Mouse (Mus musculus): ENCODE measurements at regions not wholly inside any gene's neighbourhood (a gene's known extent, or its start where the extent isn't known, plus 50 kb on each side); places are given as distances from the start of the nearest gene placed in this dataset.

DNA sequence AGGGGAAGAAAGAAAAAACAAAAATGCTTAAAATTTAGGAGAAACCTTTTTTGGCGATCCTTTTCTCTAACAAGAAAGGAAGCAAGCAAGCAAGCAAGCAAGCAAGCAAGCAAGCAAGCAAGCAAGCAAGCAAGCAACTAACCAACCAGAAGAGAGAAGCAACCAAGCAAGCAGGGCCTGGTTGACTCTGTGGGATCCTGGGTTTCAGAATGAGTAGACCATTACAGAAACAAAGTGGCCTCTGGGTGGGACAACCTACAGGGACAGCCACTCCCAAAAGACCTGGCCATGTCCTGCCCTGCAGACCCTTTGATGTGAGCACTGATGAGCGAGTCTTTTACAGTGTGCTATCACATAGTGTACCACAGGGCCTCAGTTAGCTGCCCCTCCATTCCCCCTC is 211.6 kb downstream of the 4933412E24Rik start:
- no peaks in the 10 kb centered on the region for H3K27me3 ChIP-seq (ENCODE audit: insufficient read depth, low read length)
- no peaks in the 10 kb centered on the region for H3K9me3 ChIP-seq (ENCODE audit: low read length)
- H3K9ac ChIP-seq (replicated peaks; ENCODE audit: low read length, poor library complexity, severe bottlenecking): no peak overlapping the region
- no peak overlapping the region for H3K4me2 ChIP-seq (ENCODE audit: low read depth, low read length, poor library complexity, severe bottlenecking)
- ATAC-seq (ENCODE audit: low FRiP score): no peak
- no peaks in the 10 kb centered on the region for H3K4me1 ChIP-seq (ENCODE audit: insufficient read depth, low read length)
- no peak overlapping the region for H3K27ac ChIP-seq (ENCODE audit: low read depth, low read length)
- 91% methylated on average over 2 of the region's 2 CpGs for WGBS
- H3K4me3 ChIP-seq (ENCODE audit: low read depth, low read length): no peak overlapping the region
- DNase-seq (ENCODE audit: low spot score): no peak
- TF ChIP-seq CTCF (IDR thresholded peaks at IDR 0.05): no peak
- H3K36me3 ChIP-seq (ENCODE audit: insufficient read depth, low read length): no peaks in the 10 kb centered on the region

DNA sequence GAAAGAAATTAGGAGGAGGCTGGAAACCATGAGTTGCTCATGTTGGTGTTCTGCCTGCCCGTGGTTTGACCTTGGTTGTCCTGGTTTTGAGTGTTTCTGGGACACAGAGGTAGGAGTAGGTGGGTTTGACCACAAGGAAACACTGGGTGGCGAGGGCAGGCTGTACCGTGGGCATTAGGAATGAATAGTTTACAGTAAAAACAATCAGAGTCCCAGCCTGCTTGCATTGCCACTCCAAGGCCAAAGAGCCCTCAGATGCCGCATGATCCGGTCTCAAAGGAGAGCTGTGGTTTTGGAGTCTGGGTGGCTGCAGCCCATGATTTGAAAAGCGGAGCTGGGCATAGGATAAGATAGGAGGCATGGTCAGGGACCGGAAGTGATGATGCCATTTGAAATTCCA is 212.0 kb downstream of the 4933412E24Rik start:
- no peak for TF ChIP-seq CTCF (IDR thresholded peaks at IDR 0.05)
- no peaks in the 10 kb centered on the region for H3K36me3 ChIP-seq (ENCODE audit: insufficient read depth, low read length)
- H3K9me3 ChIP-seq (ENCODE audit: low read length): no peaks in the 10 kb centered on the region
- no peak overlapping the region for H3K9ac ChIP-seq (replicated peaks; ENCODE audit: low read length, poor library complexity, severe bottlenecking)
- no peak overlapping the region for H3K4me3 ChIP-seq (ENCODE audit: low read depth, low read length)
- no peak overlapping the region for H3K27ac ChIP-seq (ENCODE audit: low read depth, low read length)
- DNase-seq (ENCODE audit: low spot score) (no peak), ATAC-seq (ENCODE audit: low FRiP score) (no peak)
- 84% methylated on average over 7 of the region's 7 CpGs for WGBS
- H3K4me1 ChIP-seq (ENCODE audit: insufficient read depth, low read length): no peaks in the 10 kb centered on the region
- no peak overlapping the region for H3K4me2 ChIP-seq (ENCODE audit: low read depth, low read length, poor library complexity, severe bottlenecking)
- H3K27me3 ChIP-seq (ENCODE audit: insufficient read depth, low read length): no peaks in the 10 kb centered on the region

- Histone ChIP-seq H3K9me3 (ENCODE audit: low read length) (no peaks in the 10 kb centered on the region), H3K27ac (ENCODE audit: low read depth, low read length) (no peak overlapping the region), H3K4me1 (ENCODE audit: insufficient read depth, low read length) (no peaks in the 10 kb centered on the region; the same call in 1 of the 2 replicates), H3K27me3 (ENCODE audit: insufficient read depth, low read length) (no peaks in the 10 kb centered on the region), H3K36me3 (ENCODE audit: insufficient read depth, low read length) (no peaks in the 10 kb centered on the region), H3K4me2 (ENCODE audit: low read depth, low read length, poor library complexity, severe bottlenecking) (no peak overlapping the region), H3K4me3 (ENCODE audit: low read depth, low read length) (no peak overlapping the region), H3K9ac (replicated peaks; ENCODE audit: low read length, poor library complexity, severe bottlenecking) (no peak overlapping the region)
- no peak for ATAC-seq (ENCODE audit: low FRiP score)
- no peak for TF ChIP-seq CTCF (IDR thresholded peaks at IDR 0.05)
- 91% methylated on average over 6 of the region's 7 CpGs for WGBS
- DNase-seq (ENCODE audit: low spot score): no peak
Observed at GRCm38 (mm10) chr15:59802276-59802675, 214.1 kb downstream of the 4933412E24Rik start.

DNA sequence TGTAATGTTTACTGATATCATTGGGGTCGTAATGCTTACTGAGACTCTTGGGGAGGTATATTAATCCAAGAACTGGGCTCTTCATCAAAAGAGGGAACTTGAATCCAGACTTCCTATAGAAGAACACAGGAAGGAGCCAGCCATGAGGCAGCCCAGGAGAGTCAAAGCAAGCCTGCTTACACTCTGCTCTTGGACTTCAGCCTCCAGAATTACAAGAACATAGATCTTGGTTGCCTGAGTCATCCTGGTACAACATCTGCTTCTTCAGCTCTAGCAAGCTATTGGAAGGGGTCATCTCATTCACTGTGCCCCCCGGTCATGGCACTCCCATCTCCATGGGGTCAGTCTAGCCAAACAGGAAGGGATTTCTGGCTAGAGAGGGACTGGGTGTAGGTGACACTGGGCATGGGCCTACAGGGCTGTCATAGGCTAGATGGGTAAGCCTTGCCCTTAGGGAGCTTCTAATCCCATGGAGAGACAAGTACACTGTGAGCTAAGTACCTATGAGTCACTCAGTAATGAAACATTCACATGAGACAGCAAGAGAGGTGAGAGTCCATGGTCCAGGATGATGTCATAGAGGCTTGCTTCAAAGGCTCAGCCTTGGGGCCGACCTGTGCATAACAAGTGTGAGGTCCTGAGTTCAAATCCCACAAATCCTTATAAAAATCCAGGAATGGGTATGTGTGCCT is 217.1 kb downstream of the 4933412E24Rik start:
- 92% methylated on average over 3 of the region's 3 CpGs for WGBS
- TF ChIP-seq CTCF (IDR thresholded peaks at IDR 0.05): no peak
- ATAC-seq (ENCODE audit: low FRiP score): no peak
- no peak for DNase-seq (ENCODE audit: low spot score)
- H3K4me2 ChIP-seq (ENCODE audit: low read depth, low read length, poor library complexity, severe bottlenecking): no peak overlapping the region
- H3K27me3 ChIP-seq (ENCODE audit: insufficient read depth, low read length): no peaks in the 10 kb centered on the region
- H3K9me3 ChIP-seq (ENCODE audit: low read length): no peaks in the 10 kb centered on the region
- no peak overlapping the region for H3K27ac ChIP-seq (ENCODE audit: low read depth, low read length)
- no peaks in the 10 kb centered on the region for H3K36me3 ChIP-seq (ENCODE audit: insufficient read depth, low read length)
- no peaks in the 10 kb centered on the region; the same call in 1 of the 2 replicates for H3K4me1 ChIP-seq (ENCODE audit: insufficient read depth, low read length)
- no peak overlapping the region for H3K4me3 ChIP-seq (ENCODE audit: low read depth, low read length)
- no peak overlapping the region for H3K9ac ChIP-seq (replicated peaks; ENCODE audit: low read length, poor library complexity, severe bottlenecking)

GRCm38 (mm10) chr15:59798486-59798885 is 217.9 kb downstream of the 4933412E24Rik start:
- no peak overlapping the region for H3K9ac ChIP-seq (replicated peaks; ENCODE audit: low read length, poor library complexity, severe bottlenecking)
- H3K27ac ChIP-seq (ENCODE audit: low read depth, low read length): no peak overlapping the region
- no peak overlapping the region for H3K4me3 ChIP-seq (ENCODE audit: low read depth, low read length)
- no peaks in the 10 kb centered on the region for H3K27me3 ChIP-seq (ENCODE audit: insufficient read depth, low read length)
- H3K4me1 ChIP-seq (ENCODE audit: insufficient read depth, low read length): no peaks in the 10 kb centered on the region; the same call in 1 of the 2 replicates
- no peak overlapping the region for H3K4me2 ChIP-seq (ENCODE audit: low read depth, low read length, poor library complexity, severe bottlenecking)
- DNase-seq (ENCODE audit: low spot score) (no peak), ATAC-seq (ENCODE audit: low FRiP score) (no peak)
- TF ChIP-seq CTCF (IDR thresholded peaks at IDR 0.05): no peak
- no peaks in the 10 kb centered on the region for H3K36me3 ChIP-seq (ENCODE audit: insufficient read depth, low read length)
- H3K9me3 ChIP-seq (ENCODE audit: low read length): no peaks in the 10 kb centered on the region

- no peak for ATAC-seq (ENCODE audit: low FRiP score)
- H3K9ac ChIP-seq (replicated peaks; ENCODE audit: low read length, poor library complexity, severe bottlenecking): no peak overlapping the region
- 90% methylated on average over 5 of the region's 5 CpGs for WGBS
Observed at GRCm38 (mm10) chr15:59795717-59796116, 220.7 kb downstream of the 4933412E24Rik start.

More at GRCm38 (mm10) chr15:59795717-59796116, 220.7 kb downstream of the 4933412E24Rik start:
- H3K4me2 ChIP-seq (ENCODE audit: low read depth, low read length, poor library complexity, severe bottlenecking): no peak overlapping the region
- H3K27ac ChIP-seq (ENCODE audit: low read depth, low read length): no peak overlapping the region
- no peak for DNase-seq (ENCODE audit: low spot score)
- no peaks in the 10 kb centered on the region; the same call in 1 of the 2 replicates for H3K4me1 ChIP-seq (ENCODE audit: insufficient read depth, low read length)
- H3K9me3 ChIP-seq (ENCODE audit: low read length): no peaks in the 10 kb centered on the region
- no peak overlapping the region for H3K4me3 ChIP-seq (ENCODE audit: low read depth, low read length)
- no peaks in the 10 kb centered on the region for H3K27me3 ChIP-seq (ENCODE audit: insufficient read depth, low read length)
- no peak for TF ChIP-seq CTCF (IDR thresholded peaks at IDR 0.05)
- H3K36me3 ChIP-seq (ENCODE audit: insufficient read depth, low read length): no peaks in the 10 kb centered on the region
